Mouse (Mus musculus) spleen, postnatal 14 days (tissue): ENCODE measurements around the gene Map3k20.
A peak's percentile ranks its signal among the peaks of the same experiment; 100 is the strongest.

Experiments used
- DNase-seq, 2 experiments: peaks; one replicate each; pipeline ENCODE4 v3.0.0; 2021 to 2022; ENCODE audit warnings: low spot score in 2 of 2

Map3k20 gene

DNA sequence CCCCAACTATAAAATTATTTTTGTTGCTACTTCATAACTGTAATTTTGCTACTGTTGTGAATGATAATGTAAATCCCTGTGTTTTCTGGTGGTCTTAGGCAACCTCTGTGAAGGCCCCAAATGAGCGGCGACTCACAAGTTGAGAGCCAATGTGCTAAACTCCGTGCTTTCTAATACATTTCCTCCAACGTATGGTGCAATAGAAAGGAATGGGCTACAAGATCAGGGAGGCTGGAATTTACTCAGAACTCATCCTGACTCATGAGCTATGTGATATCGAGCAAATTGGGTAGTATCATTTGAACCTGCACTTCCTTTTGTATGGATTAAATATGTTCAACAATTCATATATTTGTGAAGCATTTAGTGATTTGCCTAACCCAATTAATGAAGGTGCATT is 4.9 kb upstream of the Map3k20 start:
- DNase-seq: no peak

DNA sequence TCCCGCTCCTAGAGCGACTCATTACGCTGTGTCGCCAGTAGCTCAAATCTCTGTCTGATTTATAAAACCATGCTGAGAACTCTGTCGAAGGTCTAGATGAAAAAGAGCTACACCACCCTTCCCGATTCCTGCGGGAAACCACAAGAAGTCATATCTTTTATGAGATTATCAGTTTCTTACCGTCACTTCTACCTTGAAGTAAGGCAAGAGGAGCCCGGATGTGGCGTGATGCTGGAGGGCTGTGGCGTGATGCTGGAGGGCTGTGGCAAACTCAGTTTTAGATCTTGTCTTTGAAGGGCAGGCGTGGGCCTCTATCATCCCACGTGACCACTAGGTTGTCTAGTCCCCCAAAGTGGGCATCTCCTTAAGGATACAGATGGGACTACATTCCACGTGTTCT is 3.5 kb upstream of the Map3k20 start:
- no peak for DNase-seq

DNA sequence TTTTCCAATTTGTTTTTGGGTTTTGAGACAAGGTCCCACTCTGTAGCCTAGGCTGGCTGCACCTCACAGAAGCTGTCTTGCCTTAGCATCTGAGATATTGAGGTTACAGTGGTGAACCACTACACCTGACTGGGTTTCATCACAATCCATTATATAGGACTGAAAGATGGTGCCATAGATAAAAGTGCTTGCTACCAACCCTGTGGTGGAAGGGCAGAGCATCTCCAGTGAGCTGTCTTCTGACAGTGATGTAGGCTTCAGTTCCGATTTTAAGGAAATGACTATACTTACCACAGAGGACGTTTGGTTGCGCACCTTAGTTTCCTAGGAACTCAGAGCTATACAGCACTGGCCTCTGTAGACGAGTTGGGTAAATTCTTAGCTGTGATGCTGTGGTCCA is 2.7 kb upstream of the Map3k20 start:
- no peak for DNase-seq

DNA sequence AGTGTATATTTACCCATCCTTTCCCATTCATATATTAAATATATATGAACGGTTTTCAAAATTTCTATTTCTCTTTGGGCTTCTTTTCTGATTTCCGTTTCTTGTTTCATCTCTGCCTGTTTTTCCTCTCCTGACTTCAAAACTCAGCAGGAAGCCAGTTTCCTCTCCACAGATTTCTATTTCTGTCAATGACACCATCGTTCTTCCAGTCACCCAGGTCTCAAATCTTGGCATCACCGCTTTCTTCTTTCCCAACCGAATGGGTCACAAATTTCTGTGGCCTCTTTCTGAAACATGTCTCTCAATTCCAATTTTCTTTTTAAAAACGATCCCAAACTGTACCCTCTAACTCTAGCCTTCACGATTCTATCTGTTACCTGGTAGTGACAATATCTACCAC is 748 bp upstream of the Map3k20 start:
- no peak for DNase-seq

DNA sequence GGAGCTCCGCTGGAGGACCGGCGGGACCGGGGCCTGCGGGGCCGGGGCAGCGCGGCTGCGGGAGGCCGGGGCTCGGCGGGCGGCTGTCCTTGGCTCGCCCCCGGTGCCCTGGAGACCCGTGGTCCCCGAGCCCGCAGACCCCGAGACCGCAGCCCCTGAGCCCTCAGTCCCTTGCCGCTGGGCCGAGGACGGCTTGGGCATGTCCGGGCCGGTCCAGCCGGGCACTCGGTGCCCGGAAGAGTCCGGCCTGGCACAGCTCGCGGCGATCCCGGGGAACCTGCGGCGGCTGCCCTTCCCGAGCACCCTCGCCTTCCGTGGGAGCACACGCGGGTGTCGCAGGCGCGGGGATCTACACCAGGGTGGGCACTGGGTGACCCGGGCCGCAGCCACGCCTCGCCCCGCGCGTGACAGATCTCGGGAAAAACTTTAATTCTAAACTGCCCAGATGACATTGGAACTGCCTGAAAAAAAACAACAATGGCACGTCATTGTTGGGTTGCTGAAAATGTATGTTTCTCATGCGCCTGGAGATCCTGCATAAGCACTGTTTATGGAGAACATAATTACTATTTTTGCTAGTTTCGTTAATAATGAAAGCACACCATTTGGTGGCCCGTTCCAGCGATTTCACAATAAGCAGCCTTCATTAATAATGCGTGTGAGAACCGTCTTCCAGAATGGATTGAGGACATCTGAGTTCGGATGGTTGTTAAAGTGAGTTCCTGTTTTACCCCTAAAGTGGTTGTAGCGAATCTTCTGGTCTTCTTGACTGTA is 638 bp downstream of the Map3k20 start:
- peak; percentile 13 for DNase-seq

DNA sequence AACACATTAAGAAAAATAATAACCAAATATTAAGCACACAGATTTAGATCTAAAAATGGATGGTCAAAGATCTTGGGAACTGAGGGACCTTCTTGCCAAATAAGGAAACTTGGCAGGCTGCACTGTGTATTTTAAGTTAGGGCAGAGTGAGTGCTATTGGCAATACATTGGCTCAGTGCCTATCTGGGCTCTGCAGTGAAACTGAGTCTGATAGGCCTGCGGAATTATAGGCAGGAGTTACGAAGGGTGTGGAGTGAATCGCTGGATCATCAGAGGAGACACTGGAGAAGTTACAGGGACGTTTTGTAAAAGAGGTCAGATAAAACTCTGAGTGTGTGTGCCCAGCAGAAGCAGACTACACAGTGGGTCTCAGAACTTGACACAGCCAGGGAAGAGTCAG is 1.7 kb downstream of the Map3k20 start:
- DNase-seq: peak; percentile 32 to 62

DNA sequence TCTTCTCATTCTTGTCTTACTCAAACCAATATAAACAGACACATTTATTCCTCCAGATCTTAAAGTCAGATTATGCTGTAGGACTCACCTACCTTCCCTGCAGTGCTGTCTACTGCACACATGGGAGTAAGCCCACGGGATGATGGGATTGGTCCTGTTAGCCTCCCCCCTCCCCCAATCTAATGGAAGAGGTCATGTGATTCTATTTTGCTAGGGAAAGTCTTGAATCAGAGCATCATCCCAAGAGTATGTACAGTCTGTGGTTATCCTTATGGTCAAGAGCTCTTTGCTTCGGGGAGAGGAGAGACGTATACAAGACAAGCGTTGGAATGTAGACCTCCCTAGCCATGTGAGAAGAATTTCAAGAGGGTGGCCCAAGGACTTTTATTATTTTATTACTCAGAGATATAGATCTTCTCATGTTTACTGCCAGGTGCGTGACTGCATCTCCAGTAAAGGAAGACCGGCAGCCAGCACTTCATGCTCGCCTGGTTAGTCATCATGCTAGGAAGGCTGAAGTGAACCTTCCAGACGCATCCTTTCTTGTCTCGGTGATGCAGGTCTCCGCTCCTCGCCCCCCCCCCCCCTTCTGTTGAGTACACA is 3.6 kb downstream of the Map3k20 start:
- DNase-seq: no peak

DNA sequence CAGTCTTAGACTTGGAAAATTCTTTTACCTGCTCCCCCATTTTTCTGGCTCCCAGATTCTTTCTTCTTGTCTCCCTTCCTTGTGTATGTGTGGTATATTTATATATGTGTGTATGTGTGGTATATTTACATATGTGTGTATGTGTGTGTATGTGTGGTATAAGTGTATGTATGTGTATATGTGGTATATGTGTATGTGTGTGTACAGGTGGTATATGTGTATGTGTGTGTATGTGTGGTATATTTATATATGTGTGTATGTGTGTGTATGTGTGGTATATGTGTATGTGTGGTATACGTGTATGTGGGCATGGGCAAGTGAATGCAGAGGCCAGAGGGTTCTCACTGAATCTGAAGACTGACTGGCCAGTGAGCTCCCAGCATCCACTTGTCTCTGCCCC is 5.7 kb downstream of the Map3k20 start:
- DNase-seq: no peak

DNA sequence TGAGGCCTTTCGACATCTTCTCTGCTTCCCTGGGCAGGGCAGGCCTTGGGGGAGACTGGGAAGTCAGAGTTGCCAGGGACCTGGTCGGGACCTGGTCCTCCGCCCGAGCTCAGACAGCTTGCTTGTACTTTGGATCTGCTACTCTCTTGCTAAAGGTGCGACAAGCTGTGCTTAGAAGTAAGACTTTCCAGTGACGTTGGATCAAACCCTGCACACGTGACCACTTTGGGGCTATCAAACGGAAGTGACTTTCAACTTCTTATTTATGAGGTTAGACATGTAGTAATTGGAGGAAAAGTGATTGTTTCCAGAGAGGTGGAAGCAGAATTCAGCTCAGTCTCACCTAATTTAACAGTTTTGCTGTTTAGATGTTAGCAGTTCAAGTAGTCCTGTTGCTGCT is 7.1 kb downstream of the Map3k20 start:
- no peak for DNase-seq

DNA sequence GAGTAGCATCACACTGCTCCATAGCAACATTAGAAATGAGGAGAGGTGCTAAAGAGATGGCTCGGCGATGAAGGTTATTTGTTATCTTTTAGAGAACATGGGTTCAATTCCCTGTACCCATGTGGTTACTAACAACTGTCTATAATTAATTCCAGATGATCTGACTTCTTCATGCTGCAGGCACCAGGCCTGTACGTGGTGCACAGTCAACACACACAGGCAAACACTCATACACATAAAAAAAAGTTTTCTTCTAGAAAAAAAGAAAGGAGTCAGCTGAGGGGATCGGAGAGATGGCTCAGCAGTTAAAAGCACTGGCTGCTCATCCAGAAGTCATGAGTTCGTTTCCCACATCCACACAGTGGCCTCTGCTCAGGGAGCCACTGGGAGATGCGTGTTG is 9.6 kb downstream of the Map3k20 start:
- no peak for DNase-seq

DNA sequence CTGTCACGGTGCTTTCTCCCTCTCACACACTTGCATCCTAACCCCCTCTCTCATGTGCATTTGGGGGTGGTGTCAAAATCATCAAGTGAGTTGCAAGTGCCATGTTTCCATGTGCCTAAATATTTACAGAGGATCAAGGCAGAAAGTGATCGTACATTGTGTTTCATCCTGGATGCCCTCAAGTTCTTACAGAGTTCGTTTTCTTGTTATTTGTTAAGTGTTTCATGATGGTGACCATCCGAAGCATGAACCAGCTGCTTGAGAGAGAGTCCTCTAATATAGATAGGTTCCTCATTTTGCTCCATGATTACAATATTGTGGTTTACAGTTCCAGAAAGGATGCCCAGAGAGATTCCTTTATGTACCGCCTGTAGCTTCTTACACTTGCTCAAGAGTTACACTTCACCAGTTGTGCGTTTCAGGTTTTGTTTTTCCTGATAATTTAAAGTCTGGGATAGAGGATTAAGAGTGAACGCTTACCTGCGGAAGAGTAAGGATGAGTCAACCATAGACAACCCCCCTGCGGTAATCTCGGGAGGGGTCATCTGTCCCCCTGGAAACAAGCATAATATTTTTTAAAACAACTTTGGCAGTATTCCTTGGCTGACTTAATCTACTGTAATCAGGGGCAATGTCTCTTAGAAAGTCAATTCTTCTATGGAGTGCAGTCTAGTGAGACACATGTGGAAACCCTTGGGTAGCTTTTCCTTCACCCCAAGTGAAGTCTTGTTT is 11.7 kb downstream of the Map3k20 start:
- no peak for DNase-seq

DNA sequence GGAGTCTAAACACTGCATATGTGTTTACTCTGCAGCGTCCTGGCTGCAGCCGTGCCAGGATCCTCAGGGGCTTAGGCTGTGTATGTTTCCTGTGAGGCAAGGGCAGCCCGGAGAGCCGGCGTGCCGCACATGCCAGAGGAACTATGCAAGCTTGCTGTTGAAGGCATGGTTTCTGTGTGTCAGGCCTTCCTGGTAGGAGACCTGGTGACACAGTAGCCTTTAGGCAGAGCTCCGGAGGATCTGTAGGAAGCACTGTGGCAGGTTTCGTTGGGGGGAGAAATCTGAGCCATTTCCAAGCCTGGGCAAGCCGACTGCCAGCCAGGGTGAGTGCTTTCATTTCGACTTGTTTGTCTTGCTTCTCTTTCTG is 12.3 kb downstream of the Map3k20 start:
- DNase-seq: no peak

DNA sequence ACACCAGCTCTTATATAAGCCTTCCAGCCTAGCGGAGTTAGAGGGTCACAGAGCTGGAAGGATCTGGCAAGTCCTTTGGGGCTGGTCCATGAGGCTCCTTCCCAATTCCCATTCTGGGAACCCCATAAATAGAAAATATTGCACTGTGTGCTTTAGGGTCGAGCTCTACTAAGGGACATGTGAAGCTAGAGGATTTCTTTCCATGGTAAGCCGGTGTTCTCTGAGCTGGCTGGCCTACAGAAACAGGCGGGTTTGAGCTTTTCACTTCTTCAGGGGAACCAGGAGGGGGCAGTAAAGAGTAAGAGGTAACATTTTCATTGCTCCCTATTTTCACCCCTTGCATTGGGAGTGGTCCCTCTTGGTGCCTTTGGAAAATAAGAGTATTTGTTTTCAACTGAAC is 13.0 kb downstream of the Map3k20 start:
- no peak for DNase-seq

DNA sequence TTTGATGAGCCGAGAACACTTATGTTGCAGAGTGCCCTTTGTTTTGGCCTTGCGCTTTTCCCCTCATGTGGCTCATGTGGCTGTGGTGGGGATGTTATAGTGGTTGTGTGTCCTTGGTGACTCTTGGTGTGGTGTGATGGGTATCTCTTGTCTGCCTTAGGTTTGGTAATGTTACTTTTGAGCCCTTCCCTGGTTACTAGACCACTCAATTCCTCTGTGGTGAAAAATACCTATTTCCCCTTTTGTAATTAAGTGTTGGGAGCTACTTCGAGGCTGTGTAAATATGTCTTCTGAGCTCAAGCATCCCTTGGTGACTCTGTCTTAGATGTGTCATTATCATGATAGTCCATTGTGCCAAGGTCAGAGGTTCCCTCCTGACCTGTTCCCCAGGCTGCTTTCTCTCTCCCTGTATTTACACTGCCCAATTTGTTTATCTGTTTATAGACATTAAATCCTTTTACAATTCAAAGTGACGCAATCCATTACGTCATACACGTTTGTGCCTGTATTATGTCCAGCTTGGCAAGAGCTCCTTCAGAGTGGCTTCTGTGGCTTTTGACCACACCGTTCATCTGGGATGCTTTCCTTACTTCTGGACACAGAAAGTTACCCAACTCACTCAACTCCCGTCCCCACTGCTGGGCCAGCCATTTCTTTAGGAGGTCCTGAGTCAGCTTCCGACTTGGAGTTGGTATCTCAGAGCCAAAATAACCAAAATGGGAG is 15.9 kb downstream of the Map3k20 start:
- no peak for DNase-seq

DNA sequence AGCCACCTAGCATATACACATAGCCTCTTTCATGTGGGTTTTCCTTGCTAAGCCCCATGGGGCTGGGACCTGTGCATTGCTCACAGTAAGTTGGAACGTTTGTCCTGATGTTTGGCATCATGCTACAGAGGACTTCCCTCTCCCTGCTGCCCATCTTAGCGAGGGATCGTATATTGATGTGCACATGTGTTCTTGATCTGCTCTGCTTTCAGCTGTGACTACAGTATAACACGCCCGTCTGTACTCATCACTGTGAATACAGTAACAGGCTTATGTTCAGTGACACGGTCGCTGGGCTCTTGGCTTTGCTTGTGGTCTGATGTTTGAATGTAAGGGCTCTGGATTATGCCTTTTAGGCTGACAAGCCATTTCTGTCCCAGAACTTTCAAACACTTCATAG is 20.3 kb downstream of the Map3k20 start:
- no peak for DNase-seq

DNA sequence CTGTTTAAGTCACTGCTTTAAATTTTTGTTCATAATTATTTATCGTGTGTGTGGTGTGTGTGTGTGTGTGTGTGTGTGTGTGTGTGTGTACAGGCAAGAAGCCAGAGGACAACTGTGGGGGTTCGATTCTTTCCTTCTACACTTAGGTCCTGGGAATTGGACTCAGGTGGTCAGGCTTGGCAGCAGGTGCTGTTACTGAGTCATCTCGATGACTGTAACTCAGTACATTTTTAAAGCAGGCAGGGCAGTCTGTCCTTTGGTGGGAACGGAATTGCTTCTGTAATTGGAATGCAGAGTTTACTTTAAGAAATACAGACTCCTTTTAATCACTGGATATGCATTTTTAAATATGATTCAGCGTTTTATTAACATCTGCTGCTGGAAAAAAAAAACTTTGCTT is 22.9 kb downstream of the Map3k20 start:
- DNase-seq: no peak

DNA sequence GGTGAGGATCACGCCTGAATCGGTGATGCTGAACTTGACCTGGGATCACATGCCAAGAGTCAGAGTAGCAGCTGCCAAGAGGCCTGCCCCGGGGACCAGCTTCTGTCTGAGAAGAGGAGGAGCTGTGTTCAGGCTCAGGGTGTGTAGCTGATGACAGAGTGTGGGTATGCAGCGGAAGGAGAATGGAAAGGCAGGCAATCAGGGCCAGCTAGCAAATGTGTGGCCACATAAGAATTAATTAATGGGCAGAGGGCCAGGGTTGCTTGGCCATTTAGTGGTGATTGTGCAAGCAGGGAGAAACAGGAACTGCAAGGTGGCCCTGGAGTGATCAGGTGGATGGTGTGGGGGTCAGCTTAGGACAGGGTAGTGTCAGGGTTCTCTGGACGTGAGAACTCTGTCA is 23.5 kb downstream of the Map3k20 start:
- DNase-seq: no peak

DNA sequence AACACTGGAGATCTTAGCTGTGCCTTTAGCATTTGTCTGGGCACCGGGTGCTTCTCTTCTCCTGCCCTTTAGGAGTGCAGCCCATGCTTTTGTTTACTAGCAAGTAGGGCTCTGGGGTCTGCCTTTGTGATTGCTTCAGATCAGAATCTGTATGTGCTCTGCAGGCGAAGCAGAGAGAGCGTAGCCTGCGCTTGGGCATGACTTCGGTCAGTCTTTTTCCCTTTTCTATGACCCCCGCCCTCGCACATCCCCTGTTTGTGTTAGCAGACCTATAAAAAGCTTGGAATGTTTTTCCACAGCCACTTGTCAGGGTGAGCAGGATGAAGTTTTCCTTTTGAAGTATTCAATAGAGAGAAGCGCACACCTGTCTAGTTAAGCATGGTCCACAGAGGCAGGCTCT is 26.0 kb downstream of the Map3k20 start:
- no peak for DNase-seq

DNA sequence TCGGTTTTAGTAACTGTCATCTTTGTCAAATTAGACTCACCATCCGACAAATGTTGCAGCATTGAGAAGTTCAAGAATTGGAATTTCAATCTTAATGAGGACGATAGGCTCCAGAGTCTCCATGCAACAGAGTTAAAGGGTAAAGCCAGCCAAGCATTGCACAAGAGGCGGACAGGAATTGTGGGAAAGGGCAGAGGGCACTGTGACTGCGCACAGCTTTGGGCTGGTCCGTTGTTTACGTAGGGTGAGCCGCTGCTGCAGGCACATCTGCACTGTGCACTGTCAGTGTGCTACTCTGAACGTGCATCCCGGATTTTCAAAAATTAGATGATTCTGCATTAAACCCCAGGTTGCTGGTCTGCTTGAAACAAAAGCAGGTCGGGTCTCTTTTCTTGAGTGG is 27.9 kb downstream of the Map3k20 start:
- DNase-seq: no peak

DNA sequence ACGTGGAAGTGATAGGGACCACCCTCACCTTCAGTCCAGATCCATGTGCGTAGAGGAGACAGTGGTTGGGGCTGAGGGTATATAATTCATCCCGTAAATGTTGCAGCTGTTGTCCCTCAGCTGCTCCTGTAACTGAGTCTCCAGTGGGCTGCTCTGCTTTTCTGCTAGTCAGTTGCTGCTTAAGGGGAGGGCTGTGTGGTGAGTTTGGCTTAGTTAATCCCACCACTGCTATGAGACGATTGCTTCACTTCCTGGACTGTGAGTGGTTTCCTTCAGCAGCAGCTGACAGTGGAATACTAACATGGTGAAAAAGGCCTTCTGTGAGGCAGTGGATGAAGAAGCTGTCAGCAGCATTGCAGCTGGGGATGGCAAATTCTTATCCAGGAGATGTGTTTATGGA is 33.0 kb downstream of the Map3k20 start:
- DNase-seq: no peak

DNA sequence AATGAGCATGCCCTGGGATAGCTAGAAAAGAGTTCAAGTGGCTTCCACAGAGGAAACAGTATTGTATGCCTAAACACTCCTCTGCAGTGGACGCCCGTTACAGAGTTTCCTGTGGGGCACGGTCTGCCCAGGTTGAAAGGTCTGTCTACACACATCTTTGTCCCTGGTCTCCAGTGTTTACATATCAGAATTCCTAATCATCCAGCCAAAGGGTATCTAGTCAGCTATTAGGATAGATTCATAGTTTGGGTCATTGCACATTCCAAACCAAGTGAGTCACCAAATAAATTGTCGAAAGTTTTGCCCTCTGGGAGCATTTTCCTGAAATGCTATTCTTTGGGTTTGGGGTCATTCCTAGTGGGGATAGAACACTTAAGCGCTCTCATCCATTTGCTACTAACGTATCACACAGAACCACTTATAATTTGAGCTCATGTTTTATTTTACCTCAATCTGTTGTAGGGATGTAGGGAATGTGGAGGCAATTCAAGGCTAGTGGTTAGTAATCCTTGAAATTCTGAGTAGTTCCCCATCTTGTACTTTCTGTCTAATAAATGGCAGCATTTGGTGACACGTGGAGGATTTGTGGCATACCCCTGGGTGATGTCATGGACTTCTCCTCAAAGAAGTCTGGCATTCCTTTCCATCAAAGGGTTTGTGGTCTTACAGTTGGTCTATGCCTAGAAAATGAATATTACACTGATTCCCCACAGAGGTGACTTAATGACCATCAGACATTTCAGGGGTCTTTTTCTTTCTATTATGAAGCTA is 33.8 kb downstream of the Map3k20 start:
- no peak for DNase-seq

DNA sequence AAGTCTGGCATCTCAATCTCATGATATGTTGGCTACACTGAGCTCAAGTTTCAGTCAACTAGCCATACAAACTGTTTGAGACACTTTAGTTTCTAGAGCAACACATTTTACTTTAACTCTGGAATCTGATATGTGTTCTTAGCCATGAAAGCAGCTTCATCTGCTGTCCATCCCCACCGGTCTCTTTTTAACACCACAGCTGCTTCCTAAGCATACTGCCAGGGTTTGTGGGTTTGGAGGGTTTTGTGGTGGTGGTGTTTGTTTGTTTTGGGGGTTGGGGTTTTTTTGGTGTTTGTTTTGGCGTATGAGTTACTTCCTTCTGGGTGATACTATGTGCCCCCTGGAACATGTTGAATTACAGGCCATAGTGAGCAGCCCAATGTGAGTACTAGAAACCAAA is 35.2 kb downstream of the Map3k20 start:
- no peak for DNase-seq
